Mouse (Mus musculus) testis, postnatal 10 days (tissue): ENCODE results near the gene Pde4d.

Experiments used
- DNase-seq: peaks from one replicate; pipeline ENCODE4 v3.0.0; 2021; ENCODE audit warnings: low spot score

Pde4d gene

GRCm38 (mm10) chr13:109238670-109239069, 788.9 kb downstream of the Pde4d start:
- no peak for DNase-seq

GRCm38 (mm10) chr13:109239296-109239695, 789.5 kb downstream of the Pde4d start:
- no peak for DNase-seq

GRCm38 (mm10) chr13:109242456-109243050, 792.8 kb downstream of the Pde4d start:
- DNase-seq, result no peak

GRCm38 (mm10) chr13:109243160-109243559, 793.4 kb downstream of the Pde4d start:
- no peak for DNase-seq

GRCm38 (mm10) chr13:109247061-109247460, 797.3 kb downstream of the Pde4d start:
- DNase-seq, result no peak

- DNase-seq, result no peak
Observed at GRCm38 (mm10) chr13:109249315-109249714, 799.6 kb downstream of the Pde4d start.

- no peak for DNase-seq
Observed at GRCm38 (mm10) chr13:109255634-109256033, 805.9 kb downstream of the Pde4d start.

GRCm38 (mm10) chr13:109260220-109260795, 810.6 kb downstream of the Pde4d start:
- DNase-seq, result peak; percentile 76

GRCm38 (mm10) chr13:109260796-109261516, 811.2 kb downstream of the Pde4d start:
- peak; percentile 44 for DNase-seq

GRCm38 (mm10) chr13:109261642-109262220, 812.0 kb downstream of the Pde4d start:
- no peak for DNase-seq

GRCm38 (mm10) chr13:109262501-109262900, 812.8 kb downstream of the Pde4d start:
- no peak for DNase-seq

- no peak for DNase-seq
Observed at GRCm38 (mm10) chr13:109263833-109264232, 814.1 kb downstream of the Pde4d start.

- DNase-seq, result no peak
Observed at GRCm38 (mm10) chr13:109268253-109268652, 818.5 kb downstream of the Pde4d start.

GRCm38 (mm10) chr13:109268659-109269322, 819.0 kb downstream of the Pde4d start:
- no peak for DNase-seq

- no peak for DNase-seq
Observed at GRCm38 (mm10) chr13:109274869-109275268, 825.1 kb downstream of the Pde4d start.

GRCm38 (mm10) chr13:109277792-109278191, 828.0 kb downstream of the Pde4d start:
- DNase-seq, result no peak

- DNase-seq, result no peak
Observed at GRCm38 (mm10) chr13:109278504-109278912, 828.8 kb downstream of the Pde4d start.

- no peak for DNase-seq
Observed at GRCm38 (mm10) chr13:109279211-109279610, 829.5 kb downstream of the Pde4d start.

- DNase-seq, result no peak
Observed at GRCm38 (mm10) chr13:109280433-109280832, 830.7 kb downstream of the Pde4d start.

- no peak for DNase-seq
Observed at GRCm38 (mm10) chr13:109287465-109287864, 837.7 kb downstream of the Pde4d start.

GRCm38 (mm10) chr13:109290922-109291321, 841.2 kb downstream of the Pde4d start:
- no peak for DNase-seq

GRCm38 (mm10) chr13:109293011-109293410, 843.3 kb downstream of the Pde4d start:
- DNase-seq, result no peak
